Mouse (Mus musculus): ENCODE measurements around the gene Il12rb2.

Il12rb2 gene

DNA sequence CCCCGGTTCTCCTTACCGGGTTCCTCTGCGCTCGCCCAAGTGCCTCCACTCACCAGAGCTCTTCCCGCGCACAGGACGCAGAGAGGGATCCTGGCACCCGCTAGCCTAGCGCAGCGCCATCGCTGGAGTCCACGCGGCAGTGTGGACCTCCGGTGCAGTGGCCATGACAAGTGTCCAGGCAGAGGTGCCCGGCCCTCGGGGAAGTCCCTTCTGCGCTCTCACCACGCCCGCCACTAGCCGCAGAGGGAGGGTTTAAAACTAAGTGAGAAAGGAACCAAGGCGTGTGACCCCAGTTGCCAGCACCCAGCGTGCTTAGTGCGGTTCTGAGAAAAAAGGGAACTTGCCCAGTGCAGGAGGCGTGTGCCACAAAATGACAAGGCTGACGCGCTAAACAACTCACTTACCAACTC is at the start of gene Il12rb2:
Il12rb2 (minus strand) TSS at position 207 of the 410 bp plus-strand sequence.
- peak; percentile 29 for DNase-seq (ENCODE audit: low read depth, low spot score)

DNA sequence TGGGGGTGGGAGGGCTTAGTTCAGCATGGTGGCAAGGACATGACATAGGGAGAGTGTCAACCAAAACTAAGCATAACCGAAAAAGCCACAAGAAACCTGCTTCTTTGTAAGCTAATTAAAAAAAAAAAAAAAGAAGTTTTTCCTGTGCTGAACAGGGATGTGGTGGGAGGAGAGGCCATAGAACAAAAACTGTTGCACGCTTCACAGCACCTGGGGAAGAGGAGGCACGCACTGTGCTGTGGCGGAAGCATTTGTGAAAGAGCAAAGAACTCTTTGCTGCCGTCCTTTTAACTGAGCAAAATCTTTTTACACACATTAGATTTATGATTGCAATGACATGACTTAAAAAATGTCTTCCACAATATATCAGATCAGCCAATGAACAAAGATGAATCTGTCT is 45.8 kb upstream of the Il12rb2 start:
- DNase-seq (ENCODE audit: low read depth, low spot score): no peak

DNA sequence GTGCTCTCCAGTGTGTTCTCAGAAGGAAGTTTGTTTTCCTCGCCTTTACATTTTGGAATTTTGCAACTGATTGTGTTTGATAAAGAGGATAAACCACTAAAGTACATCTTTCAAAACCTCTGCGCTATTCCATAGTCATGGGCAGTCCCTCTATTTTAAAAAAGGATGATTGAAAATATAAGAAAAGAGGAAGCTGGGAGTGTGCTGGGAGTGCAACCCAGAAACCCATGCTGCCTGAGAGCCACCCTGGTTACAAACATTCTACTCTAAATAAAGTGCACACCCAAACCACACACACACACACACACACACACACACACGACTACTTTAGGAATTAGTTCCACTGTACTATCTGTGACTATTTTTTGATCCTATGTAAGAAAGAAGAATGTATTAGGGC is 40.6 kb upstream of the Il12rb2 start:
- no peak for DNase-seq (ENCODE audit: low read depth, low spot score)

DNA sequence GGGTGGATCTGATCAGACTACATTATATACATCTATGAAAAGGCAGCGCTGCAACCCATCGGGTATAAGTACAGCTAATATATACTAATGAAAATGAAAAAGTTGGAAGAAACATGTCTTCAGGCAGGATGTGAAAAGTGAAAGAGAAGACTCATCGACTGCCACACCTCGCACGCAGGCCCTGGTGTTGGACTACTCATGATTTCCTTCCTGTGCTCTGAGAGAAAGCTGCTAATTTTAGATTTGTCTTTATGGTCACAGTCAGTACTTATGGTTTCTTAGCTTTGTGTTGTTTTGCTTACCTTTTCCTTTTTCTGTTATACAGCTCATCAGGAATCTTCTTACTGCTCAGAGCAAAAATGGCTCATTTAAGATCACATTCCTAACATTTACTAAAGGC is 39.3 kb upstream of the Il12rb2 start:
- DNase-seq (ENCODE audit: low read depth, low spot score): peak; percentile 48

DNA sequence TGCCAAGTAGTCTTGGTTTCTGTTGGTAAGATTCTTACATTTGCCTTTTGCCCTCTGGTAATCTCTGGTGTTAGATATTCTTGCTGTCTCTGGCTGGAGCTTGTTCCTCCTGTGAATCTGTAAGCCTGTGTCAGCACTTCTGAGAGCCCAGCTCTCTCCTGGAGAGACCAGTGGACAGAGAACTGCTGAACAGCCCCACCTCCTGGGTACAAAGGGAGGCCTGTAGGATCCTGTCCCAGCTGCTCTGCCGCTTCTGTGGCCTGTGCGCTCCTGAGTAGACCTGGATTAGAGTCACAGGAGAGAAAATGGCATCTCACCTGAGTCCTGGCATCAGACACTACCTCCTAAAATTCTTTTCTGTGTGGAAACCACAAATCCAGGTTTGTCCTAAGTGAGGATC is 37.4 kb upstream of the Il12rb2 start:
- no peak for DNase-seq (ENCODE audit: low read depth, low spot score)

DNA sequence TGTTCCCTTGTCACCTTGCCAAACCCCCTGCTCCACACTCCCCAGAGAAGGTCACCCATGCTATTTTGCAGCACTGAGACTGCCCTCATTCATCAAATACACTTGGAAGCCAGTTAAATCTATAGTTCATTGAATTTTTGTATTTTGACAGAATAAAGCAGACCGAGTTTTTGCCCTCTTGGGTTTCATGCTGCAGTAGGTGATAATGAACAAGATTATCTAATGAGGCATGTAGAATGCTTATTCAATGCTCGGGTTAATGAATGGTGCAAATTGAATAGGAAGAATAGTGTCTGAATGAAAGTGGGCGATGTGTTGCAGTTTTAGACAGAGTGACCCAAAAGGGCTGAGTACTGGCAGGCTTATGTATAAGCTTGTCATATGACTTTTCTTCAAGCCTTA is 29.3 kb upstream of the Il12rb2 start:
- no peak for DNase-seq (ENCODE audit: low read depth, low spot score)

DNA sequence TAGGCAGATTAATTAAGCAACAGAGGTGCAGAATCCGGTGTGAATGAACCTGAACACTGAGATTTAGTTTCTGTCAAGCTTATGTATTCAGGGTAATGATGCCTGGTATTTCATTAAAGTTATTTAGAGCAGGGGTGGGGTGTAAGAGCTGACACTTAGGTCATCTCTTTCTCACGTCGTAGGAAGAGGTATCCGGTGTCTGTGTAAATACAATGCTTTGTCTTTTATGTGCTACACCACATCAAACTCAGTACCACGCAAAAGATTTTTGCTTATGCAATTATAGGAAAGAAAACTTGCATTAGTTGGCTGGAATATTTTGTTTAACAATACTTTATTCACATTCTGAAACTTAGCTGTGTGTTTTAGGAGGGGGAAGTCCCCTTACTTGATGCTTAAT is 23.6 kb upstream of the Il12rb2 start:
- DNase-seq (ENCODE audit: low read depth, low spot score): no peak

DNA sequence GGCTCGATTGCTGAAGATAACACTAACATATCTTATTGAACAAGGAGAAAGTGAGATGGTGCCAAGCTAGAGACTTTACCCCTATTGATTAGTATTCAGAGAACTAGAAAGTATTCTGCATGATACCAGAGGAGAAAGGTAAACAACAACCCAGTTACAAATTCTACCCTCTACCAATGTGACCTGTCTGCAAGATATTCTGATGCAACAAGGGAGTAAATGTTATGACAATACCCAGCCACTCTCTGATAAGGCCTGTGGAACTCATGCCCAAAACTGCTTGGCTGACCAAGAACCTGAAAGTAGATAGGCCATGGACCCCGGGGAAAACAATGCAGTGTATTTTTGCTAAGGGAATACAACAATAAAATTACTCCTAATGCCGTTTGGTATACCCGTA is 10.2 kb downstream of the Il12rb2 start:
- no peak for DNase-seq (ENCODE audit: low read depth, low spot score)

DNA sequence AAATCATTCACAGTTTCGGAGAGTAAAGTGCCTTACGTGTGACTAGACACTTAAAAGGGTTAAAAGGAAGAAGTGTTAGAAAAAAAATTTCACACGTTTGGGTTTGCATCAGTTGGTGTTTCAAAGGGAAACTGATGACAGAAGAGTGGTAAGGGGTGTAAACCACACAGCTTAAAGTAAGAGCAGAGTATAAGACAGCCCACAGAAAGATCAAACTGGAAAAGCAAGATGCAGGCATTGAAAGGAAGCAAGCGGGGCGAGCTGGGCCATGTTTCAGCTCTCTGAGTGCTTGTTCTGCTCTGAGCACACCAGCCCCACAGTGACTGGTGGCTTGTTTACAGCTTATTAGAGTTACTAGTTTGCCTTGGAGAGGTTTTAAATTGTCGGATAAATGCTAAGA is 27.9 kb downstream of the Il12rb2 start:
- DNase-seq (ENCODE audit: low read depth, low spot score): peak; percentile 43

DNA sequence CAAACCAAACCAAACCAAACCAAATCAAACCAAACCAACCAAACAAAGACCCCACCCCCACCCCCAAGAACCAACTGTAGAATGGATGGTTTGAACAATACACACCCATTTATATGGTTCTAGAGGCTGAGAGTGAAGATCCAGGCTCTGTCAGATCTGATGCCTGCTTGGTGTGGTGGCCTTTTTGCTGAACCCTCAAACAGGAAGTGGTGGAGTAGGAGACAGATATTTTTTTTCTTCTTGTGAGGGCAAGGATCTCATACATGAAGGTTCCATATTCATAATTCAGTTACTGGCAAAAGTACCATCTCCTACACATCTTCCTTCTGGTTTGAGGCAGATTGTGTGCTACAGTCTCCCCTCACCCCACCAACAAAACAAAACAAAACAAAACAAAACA is 36.5 kb downstream of the Il12rb2 start:
- DNase-seq (ENCODE audit: low read depth, low spot score): peak; percentile 37

DNA sequence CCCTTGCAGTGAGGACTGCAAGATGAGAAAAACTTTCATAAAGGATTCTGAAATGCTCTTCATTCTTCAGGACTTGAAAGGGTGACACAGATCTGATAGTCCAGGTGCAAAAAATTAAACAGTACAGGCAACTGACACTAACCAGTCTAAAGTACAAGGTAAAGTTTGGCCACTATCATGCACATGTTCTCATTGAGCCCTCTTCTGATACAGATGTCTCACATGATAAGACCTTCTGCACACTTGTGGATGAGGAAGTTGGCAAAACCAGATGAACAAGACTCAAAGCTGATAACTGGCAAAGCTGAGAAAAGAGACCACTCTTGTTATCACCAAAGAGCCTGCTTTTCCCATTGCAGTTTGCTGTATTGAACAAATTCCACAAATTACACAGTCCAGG is 38.0 kb downstream of the Il12rb2 start:
- no peak for DNase-seq (ENCODE audit: low read depth, low spot score)

DNA sequence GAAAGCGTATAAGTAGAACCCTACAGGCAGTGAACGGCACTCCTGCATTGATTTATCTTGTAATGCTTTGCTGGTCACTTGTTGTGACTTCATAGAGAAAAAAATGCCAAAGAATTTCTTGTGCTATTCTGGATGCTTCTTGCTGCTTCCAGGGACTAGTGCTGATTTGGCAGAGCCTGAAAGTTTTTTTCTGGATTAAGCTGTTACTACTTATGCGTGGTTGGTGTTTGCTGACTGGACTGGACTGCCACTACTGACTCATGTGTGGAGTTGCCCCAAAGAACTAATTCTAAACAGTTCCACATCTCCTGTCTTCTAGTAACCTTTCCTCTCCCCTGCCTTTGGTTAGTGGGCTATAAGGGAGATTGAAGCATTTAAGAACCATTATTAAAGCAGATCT is 52.2 kb downstream of the Il12rb2 start:
- no peak for DNase-seq (ENCODE audit: low read depth, low spot score)

DNA sequence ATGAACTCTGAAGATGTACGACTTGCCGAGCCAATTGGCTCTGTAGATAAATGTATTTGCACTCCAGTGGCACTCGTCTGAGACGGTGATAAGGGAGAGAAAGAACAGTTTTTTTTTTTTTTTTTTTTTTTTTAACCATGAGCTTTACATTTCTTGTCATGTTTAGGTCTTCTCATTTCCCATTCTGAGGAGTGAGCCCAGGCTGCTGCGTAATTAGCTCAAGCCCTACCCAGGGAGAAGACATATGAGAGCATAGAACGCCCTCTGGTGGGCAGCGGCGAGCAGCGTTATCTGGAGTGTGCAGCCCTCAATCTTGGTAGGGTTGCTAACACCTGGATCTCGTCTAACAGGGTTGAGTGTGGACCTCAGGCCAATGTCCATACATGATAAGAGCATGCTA is 57.5 kb downstream of the Il12rb2 start:
- DNase-seq (ENCODE audit: low read depth, low spot score): peak; percentile 81

DNA sequence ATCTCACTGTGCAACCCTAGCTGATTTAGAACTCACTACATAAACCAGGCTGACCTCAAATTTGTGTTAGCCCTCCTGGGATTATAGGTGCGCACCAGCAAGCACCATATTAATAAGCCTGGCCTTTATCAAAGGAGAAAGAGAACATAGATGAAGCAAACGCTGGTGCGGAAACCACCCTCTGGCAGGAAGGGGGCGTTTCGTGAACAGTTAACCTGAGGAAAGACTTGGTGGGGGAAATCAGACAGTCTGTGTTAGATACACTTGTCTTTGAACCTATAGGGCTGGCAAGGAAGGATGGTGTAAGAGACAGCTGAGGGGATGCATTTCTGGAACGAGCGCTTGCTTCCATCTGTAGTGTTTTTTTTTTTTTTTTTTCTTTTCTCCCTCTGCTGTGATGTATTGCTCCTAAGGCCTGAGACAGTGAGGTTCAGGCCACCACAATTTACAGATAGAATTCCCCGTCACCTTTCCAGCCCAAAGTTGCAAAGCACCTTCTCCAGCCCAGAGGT is 58.1 kb downstream of the Il12rb2 start:
- peak; percentile 55 for DNase-seq (ENCODE audit: low read depth, low spot score)

DNA sequence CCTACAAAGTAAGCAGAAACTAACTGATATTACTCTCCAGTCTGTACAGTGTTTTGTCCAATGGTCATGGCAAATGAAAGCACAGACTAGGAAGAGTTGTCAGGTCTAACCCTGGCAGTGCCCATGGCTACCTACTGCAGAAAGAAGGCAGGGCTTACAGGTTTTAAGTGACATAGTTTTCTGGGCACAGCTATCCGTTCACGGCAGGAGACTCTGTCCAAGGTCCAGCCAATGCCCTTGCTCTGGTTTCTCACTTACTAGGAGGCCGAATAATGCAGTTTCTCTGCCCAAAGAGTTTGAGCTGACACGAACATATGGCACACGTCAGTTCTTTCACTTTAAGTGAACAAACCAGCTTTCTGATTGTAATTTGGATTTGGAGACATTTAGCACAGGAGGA is 58.9 kb downstream of the Il12rb2 start:
- DNase-seq (ENCODE audit: low read depth, low spot score): no peak

DNA sequence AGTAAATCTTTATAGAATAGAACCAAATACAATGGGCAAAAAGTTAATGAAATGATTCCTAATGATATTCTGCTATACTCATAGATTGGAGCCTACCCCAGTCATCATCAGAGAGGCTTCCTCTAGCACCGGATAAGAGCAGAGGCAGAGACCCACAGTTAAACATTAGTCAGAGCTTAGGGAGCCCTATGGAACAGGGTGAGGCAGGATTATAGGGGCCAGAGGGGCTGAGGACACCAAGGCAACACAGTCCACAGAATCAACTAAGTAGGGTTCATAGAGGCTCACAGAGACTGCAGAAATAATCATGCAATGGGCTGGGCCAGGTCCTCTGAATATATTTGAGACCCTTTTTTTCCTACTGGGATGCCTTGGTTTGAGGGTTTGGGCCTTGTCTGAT is 61.3 kb downstream of the Il12rb2 start:
- DNase-seq (ENCODE audit: low read depth, low spot score): no peak

DNA sequence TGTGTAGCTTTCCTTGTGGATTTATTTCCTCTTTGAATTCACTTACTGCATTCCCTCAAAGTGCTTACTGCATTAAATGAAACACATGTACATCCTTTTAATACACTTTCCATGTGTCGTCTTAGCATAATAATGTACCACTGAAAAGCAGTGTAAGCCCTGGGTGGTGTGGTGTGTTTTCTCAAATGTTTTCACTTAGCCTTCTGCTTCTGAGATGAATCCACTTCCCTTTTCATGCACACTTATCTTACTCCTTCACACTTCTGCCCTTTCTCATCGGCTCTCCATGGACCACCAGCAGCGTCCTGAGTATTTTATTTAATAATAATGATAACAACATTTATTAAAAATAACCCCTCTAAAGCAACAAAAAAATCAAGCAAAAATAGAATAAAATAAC is 66.2 kb downstream of the Il12rb2 start:
- DNase-seq (ENCODE audit: low read depth, low spot score): no peak

DNA sequence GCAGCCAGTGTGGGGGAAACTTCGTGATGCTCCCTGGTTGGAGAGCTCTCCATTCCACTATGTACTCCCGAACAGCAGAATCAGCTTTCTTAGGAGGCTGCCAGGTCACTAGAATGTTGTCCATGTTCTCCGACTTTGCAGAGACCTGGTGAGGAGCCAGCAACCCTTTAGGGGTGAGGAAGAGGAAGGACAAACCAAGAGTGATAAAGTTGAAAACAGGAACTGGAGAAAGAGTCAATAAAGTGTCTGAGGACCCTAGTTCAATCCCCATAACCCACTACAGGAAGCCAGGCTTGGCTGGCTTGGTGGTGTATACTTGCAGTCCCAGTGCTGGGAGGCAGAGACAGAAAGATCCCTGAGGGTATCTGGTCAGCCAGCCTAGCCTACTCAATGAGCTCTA is 67.0 kb downstream of the Il12rb2 start:
- DNase-seq (ENCODE audit: low read depth, low spot score): no peak

DNA sequence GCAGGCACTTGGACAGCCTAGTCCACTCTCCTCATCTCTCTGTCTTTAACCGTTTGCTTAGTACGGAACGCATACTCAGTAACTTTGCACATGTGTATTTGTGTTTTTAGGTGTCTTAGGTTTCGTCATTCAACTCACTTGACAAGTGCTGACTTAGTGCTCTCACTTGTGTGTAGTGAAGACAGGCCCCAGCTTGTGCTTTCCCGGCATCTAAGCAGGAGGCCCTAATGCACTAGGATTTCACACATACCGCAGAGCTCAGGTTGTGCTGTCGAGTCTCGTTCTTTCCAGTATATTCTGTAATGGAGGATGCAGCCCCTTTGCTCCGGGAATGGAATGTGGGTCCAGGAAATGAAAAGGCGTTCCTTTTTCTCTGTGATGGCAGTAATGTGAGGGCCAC is 72.8 kb downstream of the Il12rb2 start:
- DNase-seq (ENCODE audit: low read depth, low spot score): no peak

DNA sequence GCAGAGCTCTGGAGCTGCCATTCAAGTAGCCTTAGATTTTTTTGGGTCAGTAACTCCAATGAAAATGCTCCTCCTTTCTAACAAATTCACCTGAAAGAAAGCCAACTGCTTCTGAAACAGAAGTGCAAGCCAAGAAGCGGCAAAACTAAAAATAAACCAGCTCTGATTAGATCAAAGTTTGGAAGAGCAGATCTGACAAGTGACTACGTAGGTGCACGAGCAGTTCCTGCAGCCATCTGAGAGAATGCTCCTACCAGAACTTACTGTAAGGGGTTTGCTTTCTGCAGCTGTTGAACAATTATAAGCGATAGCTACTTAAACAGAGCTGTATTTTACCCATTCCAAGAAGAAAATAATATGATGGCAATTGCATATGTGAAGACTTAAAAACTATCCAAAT is 73.5 kb downstream of the Il12rb2 start:
- DNase-seq (ENCODE audit: low read depth, low spot score): peak; percentile 20

DNA sequence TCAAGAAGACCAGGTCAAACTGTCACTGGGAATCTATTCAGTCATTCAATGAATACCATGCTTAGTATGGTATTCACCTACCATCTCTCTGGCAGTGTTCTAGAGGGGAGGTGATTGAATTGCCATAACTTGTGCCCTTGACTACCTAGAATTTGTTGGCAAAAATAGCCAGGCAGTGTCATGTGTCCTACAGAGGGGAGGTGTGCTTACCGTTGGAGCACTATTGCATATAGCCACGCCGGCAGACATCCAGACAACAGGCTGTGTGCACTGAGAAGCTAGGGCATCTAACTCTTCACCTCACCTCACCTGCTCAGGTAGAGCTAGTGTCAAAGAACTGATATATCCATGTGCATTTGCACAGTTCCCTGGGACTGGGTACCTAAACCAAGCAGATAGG is 74.8 kb downstream of the Il12rb2 start:
- DNase-seq (ENCODE audit: low read depth, low spot score): no peak

DNA sequence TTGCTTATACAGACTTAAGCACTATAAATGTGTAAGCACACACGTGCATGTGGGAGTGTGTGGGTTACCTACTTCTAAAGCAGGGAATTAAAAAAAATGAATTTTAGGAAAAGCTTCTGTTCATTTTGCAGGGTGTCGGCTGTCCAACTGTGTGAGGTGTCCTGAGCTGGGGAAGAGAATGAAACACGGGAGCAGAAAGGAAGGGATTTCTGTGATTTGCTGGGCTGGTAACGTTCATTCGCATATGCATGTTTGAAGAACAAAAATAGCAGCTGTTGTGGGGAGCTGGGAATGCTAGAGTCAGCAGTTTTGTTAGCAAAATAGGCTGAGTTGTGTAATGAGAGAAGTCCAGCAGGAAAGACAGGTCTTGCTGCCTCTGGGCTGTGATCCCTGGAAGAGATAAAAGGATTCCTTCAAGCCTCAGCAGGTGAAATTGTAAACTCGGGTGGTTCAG is 75.3 kb downstream of the Il12rb2 start:
- no peak for DNase-seq (ENCODE audit: low read depth, low spot score)

DNA sequence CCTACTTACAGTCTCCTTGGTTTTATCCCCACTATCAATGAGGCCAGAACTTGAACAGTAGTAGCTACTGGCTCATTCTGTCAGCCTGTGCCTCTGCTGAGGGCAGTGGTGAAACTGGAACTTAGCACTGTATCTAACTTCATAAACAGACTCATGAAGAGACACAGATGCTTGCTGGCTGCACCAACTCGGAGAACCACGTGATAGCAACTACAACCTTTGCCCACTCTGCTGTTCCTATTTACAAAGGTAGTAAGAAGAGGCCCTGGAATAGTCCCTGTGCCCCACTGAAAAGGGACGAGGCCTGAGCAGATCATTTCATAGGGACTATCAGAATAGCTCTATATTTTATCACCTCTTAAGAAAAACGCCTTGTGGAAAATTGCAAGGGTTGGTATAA is 75.7 kb downstream of the Il12rb2 start:
- no peak for DNase-seq (ENCODE audit: low read depth, low spot score)

DNA sequence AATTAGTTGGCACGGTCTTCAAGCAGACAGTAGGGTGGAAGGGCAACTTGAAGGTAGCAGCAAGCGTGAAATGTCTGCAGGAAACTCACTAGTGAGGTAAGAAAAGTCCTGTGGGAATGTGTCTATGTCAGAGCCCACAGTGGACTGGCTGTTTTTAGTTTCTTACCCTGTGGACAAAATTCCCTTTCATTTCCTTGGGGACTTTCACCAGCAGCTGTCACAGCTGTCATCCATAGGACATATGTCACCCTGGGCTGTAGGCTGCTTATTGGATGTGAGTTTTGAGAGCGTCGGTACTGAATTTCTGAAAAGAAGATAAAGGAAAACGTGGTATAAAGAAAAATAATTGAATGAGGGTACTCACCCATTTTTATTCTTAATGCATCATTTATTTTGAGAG is 77.2 kb downstream of the Il12rb2 start:
- no peak for DNase-seq (ENCODE audit: low read depth, low spot score)
